Mouse (Mus musculus) kidney, adult 11 months (tissue): ENCODE results near the gene Commd1.

Experiments used
- DNase-seq: peaks from one replicate; pipeline ENCODE4 v3.0.0; 2022

Gene Commd1

GRCm38 (mm10) chr11:22858441-22859300 lies 123.5 kb downstream of the Commd1 start:
- peak; percentile 80 for DNase-seq

DNA sequence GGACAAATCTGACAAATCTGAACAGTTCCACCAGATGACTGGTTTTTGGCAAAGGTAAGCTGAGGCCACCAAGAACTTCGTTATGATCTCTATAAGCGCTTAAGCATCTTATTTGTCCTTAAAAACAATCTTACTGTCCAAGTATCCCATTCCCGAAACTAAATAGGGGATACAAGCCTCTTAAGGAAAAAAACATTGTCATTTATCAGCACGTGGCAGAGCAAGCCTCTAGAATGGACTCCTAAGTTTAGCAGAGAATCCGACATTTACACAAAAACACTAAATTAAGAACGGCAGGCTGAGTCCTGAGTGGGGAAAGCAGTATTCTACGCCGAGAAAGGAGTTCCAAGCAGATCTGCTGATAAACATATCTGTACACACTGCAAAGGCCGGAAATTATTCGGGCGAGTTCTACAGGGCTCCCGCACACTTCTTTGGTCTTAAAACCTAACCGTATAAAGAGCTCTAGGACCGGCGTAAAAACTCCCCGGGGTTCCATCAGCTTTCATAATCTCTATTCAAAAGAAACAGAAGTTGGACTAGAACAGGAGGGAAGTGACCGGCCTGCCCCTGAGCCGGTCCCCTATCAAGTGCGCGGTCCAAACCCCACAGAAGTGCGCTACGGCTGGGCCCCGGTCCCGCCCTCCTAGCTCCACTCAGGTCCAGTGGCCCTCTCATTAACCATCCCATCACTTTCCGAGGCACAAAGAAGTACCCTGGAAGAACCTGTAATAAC lies 124.3 kb downstream of the Commd1 start:
- DNase-seq, result no peak

DNA sequence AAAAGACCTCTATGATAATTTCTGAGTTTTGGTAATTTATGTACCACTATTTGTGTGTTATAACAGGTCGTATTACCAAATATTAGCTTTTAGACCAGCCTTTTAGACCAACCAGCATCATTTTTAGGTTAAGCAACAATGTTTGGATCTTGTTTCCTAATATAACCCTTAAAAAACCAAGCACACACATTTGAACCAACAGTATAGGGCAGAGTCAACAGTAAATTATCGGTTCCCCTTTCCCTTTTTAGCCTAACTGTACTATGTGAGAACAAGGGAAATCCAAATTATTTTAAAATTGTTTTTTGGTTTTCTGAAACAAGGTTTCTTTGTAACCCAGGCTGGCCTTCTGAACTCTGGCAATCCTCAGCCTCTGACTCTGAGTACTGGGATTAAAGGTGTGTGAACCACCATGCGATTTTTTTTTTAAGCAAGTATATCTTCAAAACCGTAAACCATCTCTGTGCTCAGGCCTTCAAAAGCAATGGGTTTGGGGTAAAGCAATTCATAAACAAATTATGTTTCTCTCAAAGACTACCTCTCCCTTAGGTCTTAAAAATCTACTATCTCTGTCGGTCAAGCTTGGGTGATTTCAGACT lies 125.0 kb downstream of the Commd1 start:
- no peak for DNase-seq

DNA sequence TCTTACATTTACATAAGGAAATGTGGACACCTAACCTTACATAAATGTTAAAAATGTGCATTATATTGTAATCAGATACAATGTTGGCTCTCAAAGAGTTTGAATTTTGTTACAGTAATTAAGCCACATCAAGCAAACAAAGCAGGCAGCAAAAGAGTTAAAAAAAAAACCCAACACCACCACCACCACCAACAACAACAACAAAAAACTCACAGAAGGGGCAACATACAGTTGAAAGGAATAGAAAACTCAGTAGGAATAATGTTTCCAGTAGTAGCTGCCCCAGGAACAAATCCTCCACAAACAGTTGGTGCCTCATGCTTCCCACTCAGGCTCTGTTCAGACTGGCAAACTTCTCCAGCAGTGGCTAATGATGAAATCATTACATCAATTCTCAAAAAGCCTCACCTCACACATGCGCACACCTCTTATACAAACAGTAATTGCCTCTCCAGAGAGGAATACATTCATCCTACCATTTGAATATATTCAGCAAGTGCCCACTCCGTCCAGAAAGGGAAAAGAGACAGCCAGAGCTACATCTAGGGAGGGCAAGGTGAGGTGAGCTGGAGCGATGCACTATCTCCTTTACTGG lies 125.7 kb downstream of the Commd1 start:
- no peak for DNase-seq

DNA sequence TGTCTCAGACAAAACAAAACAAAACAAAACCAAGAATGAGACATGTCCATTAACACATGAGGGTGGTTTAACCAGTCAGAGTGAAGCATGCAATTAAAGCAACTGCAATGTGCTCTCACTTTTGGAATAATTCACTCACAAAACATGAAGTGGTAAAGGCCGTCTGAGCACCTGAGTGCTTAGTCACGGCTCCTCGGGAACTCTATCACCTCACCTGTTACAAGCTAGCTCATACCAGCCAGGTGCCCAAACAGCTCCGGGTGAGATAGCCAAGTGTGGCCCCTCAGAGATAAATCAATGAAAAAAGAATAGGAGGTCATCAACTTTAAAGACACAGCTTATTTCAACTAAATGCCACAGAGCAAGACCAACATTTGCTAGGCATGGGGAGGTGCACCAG lies 127.6 kb downstream of the Commd1 start:
- DNase-seq, result no peak

DNA sequence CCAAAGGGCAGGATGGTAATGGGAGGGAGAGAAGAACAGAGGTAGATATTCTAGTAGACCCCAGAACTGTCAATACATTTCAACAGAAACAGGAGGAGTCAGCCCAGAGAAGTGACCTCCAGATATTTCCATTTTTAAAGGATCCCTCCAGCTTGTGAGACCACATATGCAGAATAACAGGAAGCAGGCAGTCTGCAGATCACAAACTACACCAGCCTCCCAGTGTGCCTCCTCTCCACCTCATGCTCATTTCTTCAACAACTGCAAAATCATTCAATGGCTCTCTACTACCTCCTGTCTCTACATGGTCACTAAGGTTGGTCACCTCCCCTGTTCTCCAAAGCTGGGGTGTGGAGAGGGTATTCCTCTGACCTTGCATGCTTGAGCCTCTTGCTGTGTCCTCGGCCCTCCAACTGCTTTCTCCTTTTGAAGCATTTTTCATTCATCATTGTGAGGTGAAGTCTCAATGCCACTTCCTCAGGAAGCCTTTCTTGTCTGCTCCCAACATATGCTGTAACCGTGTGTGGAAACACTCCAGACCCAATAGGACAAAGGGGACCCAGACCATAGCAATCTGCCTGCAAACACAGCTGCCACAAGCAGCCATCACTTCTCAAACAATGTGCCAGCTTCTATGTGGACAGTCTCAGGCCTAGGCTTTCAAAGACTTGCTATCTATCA lies 128.6 kb downstream of the Commd1 start:
- DNase-seq, result no peak

DNA sequence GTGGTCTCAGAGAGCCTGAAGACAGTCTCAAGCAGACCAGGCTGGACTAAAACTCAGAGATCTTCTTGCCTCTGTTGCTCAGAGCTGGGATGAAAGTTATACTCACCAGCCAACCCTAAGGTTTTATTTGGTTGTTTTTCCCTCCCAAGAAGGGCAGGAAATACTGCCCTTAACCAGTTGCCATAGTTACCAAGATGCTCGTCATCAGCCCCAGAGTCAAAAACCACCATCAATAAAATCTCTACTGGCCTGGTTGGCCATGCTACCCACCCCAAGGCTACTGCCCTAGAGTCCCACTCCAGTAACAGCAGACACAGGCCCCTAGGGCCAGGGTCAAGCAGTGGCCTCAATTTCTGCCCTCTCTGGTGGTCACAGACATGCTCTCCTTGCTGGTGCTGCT lies 129.7 kb downstream of the Commd1 start:
- DNase-seq, result no peak

DNA sequence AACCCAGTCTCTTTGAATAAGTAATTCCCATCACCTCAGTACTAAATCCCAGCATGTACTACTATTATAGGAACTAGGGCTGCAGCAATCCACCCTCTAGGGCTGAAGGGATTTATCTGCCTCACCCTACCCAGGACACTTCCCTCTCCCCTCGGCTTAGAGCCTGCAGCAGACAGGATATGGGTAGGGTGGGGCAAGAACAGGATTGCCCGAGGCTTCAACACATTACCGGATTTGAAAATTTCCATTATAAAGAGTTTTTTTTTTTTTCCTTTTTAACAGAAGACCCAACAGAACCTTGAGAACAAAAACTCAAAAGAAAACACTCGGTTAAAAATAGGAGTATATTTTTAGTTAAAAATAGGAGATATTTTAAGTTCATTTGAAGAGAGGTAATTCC lies 130.8 kb downstream of the Commd1 start:
- no peak for DNase-seq

- DNase-seq, result peak; percentile 81
These were observed 132.1 kb downstream of the Commd1 start for GRCm38 (mm10) chr11:22850077-22850476.

DNA sequence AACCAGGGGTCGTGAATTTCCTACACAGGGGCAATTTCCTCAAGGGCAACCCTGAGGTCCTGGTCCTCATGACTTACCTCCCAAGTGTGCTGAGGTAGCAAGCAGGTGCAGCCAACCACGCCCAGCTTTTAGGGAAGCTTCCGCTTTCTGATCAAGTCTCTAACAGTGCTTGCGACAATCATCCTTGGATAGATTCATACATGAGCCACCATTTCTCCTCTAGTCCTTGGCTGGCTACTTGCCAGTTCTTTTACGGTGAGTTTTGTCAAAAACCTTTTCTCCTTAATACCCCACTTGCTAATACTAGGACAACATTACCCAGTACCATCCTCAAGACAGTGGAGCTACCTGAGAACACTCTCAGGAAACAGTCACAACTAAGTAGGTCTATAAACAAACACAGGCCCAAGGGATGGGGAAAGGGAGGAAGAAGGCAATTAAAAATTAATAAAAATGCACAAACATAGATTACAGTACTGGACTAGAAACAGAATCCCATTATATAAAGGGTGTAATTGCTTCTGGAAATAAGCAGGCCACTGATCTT lies 133.5 kb downstream of the Commd1 start:
- no peak for DNase-seq

- peak; percentile 91 for DNase-seq
These were observed 134.2 kb downstream of the Commd1 start for GRCm38 (mm10) chr11:22847732-22848648.

DNA sequence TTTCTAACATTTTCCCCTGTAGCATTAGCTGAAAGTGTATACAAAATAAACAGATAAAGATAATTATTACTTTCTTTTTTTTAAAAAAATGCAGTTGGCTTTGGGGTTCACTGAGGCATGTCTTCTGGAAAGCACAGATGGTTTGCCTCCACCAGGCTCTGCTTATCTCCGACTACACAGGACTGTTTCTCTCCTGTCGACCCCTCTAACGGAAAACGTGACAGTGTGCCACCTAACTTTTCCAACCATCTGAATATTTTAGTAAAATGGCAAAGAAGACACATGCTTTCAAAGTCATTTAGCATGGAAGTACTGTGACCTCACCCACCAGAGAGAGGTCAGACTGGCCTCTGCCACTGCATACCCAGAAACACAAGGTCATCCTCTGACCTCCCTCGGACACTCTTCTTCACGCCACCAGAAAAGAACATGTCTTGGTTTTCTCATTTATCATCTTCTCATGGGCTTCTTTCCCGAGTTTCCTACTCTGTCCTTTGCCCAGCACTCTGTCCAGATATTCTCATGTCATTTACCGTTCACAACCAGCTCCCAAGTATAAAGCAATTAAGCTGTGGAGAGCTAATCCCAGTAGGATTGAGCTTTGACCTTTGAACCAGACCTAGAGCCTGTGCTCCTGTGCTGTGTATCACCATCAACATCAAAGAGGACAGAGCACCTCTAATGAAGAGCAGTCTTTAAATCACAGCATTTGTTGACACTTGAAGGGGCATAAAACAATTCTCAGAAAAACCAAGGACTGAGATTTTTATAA lies 135.0 kb downstream of the Commd1 start:
- peak; percentile 73 for DNase-seq
